Mouse (Mus musculus): Measurements from ENCODE around the gene Cbx1. TPM values are rescaled to one million over a fixed set of nuclear protein-coding genes. Genes with fewer than 3 reads are reported as not detected.
"Not testable (repeated sequence)": the region's sequence is repeated elsewhere in the genome, so short reads cannot be mapped to it uniquely, and the experiment has no call there.

Gene Cbx1
- total RNA-seq, 2 experiments from 2014 or later: 45.5 to 46.5 TPM

- no peak for DNase-seq (ENCODE audit: extremely low spot score in 1 of 2, low spot score in 2 of 2)
- Histone ChIP-seq H3K27ac (no peak overlapping the region), H3K4me3 (no peak overlapping the region)
- intact Hi-C loops (cut with DNase I): no loop called here
- peak; percentile 44 for TF ChIP-seq CTCF (IDR thresholded peaks at IDR 0.05)
Observed at GRCm38 (mm10) chr11:96796586-96796985, 7.7 kb downstream of the Cbx1 start.

GRCm38 (mm10) chr11:96799511-96799910, 10.6 kb downstream of the Cbx1 start:
- intact Hi-C loops (cut with DNase I): no loop called here
- Histone ChIP-seq H3K27ac (no peak overlapping the region), H3K4me3 (no peak overlapping the region)
- TF ChIP-seq CTCF (IDR thresholded peaks at IDR 0.05): no peak
- DNase-seq (ENCODE audit: extremely low spot score in 1 of 2, low spot score in 2 of 2): no peak

- no peak for TF ChIP-seq CTCF (IDR thresholded peaks at IDR 0.05)
- no peak for DNase-seq (ENCODE audit: extremely low spot score in 1 of 2, low spot score in 2 of 2)
- intact Hi-C loops (cut with DNase I): no loop called here
- H3K4me3 ChIP-seq: no peak overlapping the region
- no peak overlapping the region for H3K27ac ChIP-seq
Observed at GRCm38 (mm10) chr11:96805606-96806005, 16.7 kb downstream of the Cbx1 start.

- intact Hi-C loops (cut with DNase I): no loop called here
- Histone ChIP-seq H3K4me3 (no peak overlapping the region), H3K27ac (no peak overlapping the region)
- TF ChIP-seq CTCF (IDR thresholded peaks at IDR 0.05): peak; percentile 40
- DNase-seq (ENCODE audit: extremely low spot score in 1 of 2, low spot score in 2 of 2): no peak
Observed at GRCm38 (mm10) chr11:96808066-96808465, 19.1 kb downstream of the Cbx1 start.

GRCm38 (mm10) chr11:96809562-96810235, 20.8 kb downstream of the Cbx1 start:
- no peak for TF ChIP-seq CTCF (IDR thresholded peaks at IDR 0.05)
- Histone ChIP-seq H3K4me3 (no peak overlapping the region), H3K27ac (no peak overlapping the region)
- DNase-seq (ENCODE audit: extremely low spot score in 1 of 2, low spot score in 2 of 2): no peak
- intact Hi-C loops (cut with DNase I): no loop called here

- intact Hi-C loops (cut with DNase I); DNase-seq (ENCODE audit: extremely low spot score in 1 of 2, low spot score in 2 of 2); H3K27ac ChIP-seq; H3K4me3 ChIP-seq: not testable (repeated sequence)
Observed at GRCm38 (mm10) chr11:96811188-96811587, 22.3 kb downstream of the Cbx1 start.

GRCm38 (mm10) chr11:96813455-96813854, 24.5 kb downstream of the Cbx1 start:
- DNase-seq (ENCODE audit: extremely low spot score in 1 of 2, low spot score in 2 of 2): no peak
- no peak for TF ChIP-seq CTCF (IDR thresholded peaks at IDR 0.05)
- H3K4me3 ChIP-seq: no peak overlapping the region
- H3K27ac ChIP-seq: no peak overlapping the region
- intact Hi-C loops (cut with DNase I): no loop called here

GRCm38 (mm10) chr11:96813920-96814319, 25.0 kb downstream of the Cbx1 start:
- intact Hi-C loops (cut with DNase I): no loop called here
- Histone ChIP-seq H3K27ac (no peak overlapping the region), H3K4me3 (no peak overlapping the region)
- DNase-seq (ENCODE audit: extremely low spot score in 1 of 2, low spot score in 2 of 2): no peak
- TF ChIP-seq CTCF (IDR thresholded peaks at IDR 0.05): no peak

GRCm38 (mm10) chr11:96814443-96814842, 25.5 kb downstream of the Cbx1 start:
- Histone ChIP-seq H3K4me3 (no peak overlapping the region), H3K27ac (no peak overlapping the region)
- TF ChIP-seq CTCF (IDR thresholded peaks at IDR 0.05): no peak
- intact Hi-C loops (cut with DNase I): no loop called here
- no peak for DNase-seq (ENCODE audit: extremely low spot score in 1 of 2, low spot score in 2 of 2)

GRCm38 (mm10) chr11:96815895-96816294, 27.0 kb downstream of the Cbx1 start:
- intact Hi-C loops (cut with DNase I): no loop called here
- H3K4me3 ChIP-seq: no peak overlapping the region
- no peak overlapping the region for H3K27ac ChIP-seq
- no peak for TF ChIP-seq CTCF (IDR thresholded peaks at IDR 0.05)
- no peak for DNase-seq (ENCODE audit: extremely low spot score in 1 of 2, low spot score in 2 of 2)

- no peak overlapping the region for H3K4me3 ChIP-seq
- DNase-seq (ENCODE audit: extremely low spot score in 1 of 2, low spot score in 2 of 2): no peak
- H3K27ac ChIP-seq: no peak overlapping the region
- TF ChIP-seq CTCF (IDR thresholded peaks at IDR 0.05): no peak
- intact Hi-C loops (cut with DNase I): no loop called here
Observed at GRCm38 (mm10) chr11:96816494-96816893, 27.6 kb downstream of the Cbx1 start.

- TF ChIP-seq CTCF (IDR thresholded peaks at IDR 0.05): no peak
- DNase-seq (ENCODE audit: extremely low spot score in 1 of 2, low spot score in 2 of 2): no peak
- Histone ChIP-seq H3K4me3 (no peak overlapping the region), H3K27ac (no peak overlapping the region)
- intact Hi-C loops (cut with DNase I): no loop called here
Observed at GRCm38 (mm10) chr11:96816979-96817378, 28.1 kb downstream of the Cbx1 start.

- intact Hi-C loops (cut with DNase I): no loop called here
- DNase-seq (ENCODE audit: extremely low spot score in 1 of 2, low spot score in 2 of 2): no peak
- Histone ChIP-seq H3K27ac (peak overlapping the region; percentile 40; the same call in 1 of the 2 replicates), H3K4me3 (no peak overlapping the region)
- no peak for TF ChIP-seq CTCF (IDR thresholded peaks at IDR 0.05)
Observed at GRCm38 (mm10) chr11:96818128-96818710, 29.3 kb downstream of the Cbx1 start.
